Mouse (Mus musculus) forebrain, embryonic 15.5 days (tissue): Measurements from ENCODE around the gene Sipa1l2. TPM values are rescaled to one million over a fixed set of nuclear protein-coding genes. Genes with fewer than 3 reads are reported as not detected.

Source experiments
- ATAC-seq: fragments of 200-750 bp; cut with Nextera tagmentation; replicated peaks from 2 replicates; pipeline ENCODE4 v1.8.0; 2017; ENCODE audit warnings: mild to moderate bottlenecking, moderate TSS enrichment, moderate library complexity
- H3K27ac ChIP-seq: fragments of 300-500 bp; sonication (generic); replicated peaks from 2 replicates; pipeline ENCODE4 v1.5.1; 2015; ENCODE audit warnings: mild to moderate bottlenecking, inconsistent platforms
- H3K27me3 ChIP-seq: fragments of 300-500 bp; sonication (generic); 2 replicates; pipeline ENCODE4 v1.6.1; 2015; ENCODE audit warnings: inconsistent platforms
- H3K36me3 ChIP-seq: fragments of 300-500 bp; sonication (generic); 2 replicates; pipeline ENCODE4 v1.6.1; 2015; ENCODE audit warnings: mild to moderate bottlenecking, inconsistent platforms
- H3K4me1 ChIP-seq: fragments of 300-500 bp; sonication (generic); 2 replicates; pipeline ENCODE4 v1.6.1; 2015; ENCODE audit warnings: inconsistent platforms
- H3K4me2 ChIP-seq: fragments of 300-500 bp; sonication (generic); replicated peaks from 2 replicates; pipeline ENCODE4 v1.6.1; 2015; ENCODE audit warnings: mild to moderate bottlenecking, inconsistent platforms
- H3K4me3 ChIP-seq: fragments of 300-500 bp; sonication (generic); 2 replicates; pipeline ENCODE4 v1.5.1; 2015; ENCODE audit warnings: mild to moderate bottlenecking, inconsistent platforms
- H3K9ac ChIP-seq: fragments of 300-500 bp; sonication (generic); replicated peaks from 2 replicates; pipeline ENCODE4 v1.6.1; 2015; ENCODE audit warnings: mild to moderate bottlenecking, inconsistent platforms
- H3K9me3 ChIP-seq: fragments of 300-500 bp; sonication (generic); 2 replicates; pipeline ENCODE4 v1.6.1; 2016; ENCODE audit warnings: inconsistent platforms
- WGBS: fragments of 180-500 bp; shearing (Covaris S2); methylation state at CpG from one replicate; pipeline ENCODE4 v1.1.7; 2015; ENCODE audit warnings: mixed read lengths; 5-methylcytosine and 5-hydroxymethylcytosine counted together
- polyA plus RNA-seq: library from polyadenylated mRNA; unstranded; fragments of >200 nt; fragmentation: Nextera tagmentation; extraction: Ambion mirVana; gene quantifications from 2 replicates; pipeline ENCODE4 v1.2.1, GENCODE M21; 2015

Sipa1l2 gene
- polyA plus RNA-seq, 1 experiment from 2014 or later = 32.0 TPM

- Histone ChIP-seq H3K4me2 (no peak overlapping the region), H3K4me3 (no peak overlapping the region), H3K36me3 (no peaks in the 10 kb centered on the region), H3K9me3 (no peaks in the 10 kb centered on the region), H3K27me3 (no peaks in the 10 kb centered on the region), H3K4me1 (peaks cover 32% of the 10 kb centered on the region), H3K27ac (no peak overlapping the region), H3K9ac (no peak overlapping the region)
- no peak for ATAC-seq
- WGBS = 91% methylated on average over 8 of the region's 8 CpGs
Observed at GRCm38 (mm10) chr8:125503808-125504207, 65.8 kb downstream of the Sipa1l2 start.

DNA sequence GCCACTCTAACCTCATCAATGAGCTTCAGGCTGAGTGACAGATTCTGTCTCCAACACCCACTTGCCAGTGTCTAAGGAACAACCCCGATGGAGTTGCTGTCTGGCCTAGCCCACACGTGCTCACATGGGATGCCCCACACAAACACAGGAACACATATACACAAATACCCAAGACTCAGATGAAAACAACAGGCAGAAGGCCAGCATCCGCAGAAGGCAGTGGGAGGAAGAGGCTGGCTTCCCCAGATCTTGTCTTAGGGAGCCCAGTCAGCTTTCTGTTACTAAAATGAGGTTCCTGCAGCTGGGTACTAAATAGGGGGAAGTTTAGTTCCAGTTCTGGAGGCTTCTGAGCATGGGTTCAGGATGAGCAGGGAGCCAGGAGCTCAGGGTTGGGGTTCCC lies 66.8 kb downstream of the Sipa1l2 start:
- Histone ChIP-seq H3K27ac (no peak overlapping the region), H3K36me3 (no peaks in the 10 kb centered on the region), H3K9me3 (no peaks in the 10 kb centered on the region), H3K27me3 (no peaks in the 10 kb centered on the region), H3K9ac (no peak overlapping the region), H3K4me3 (no peak overlapping the region), H3K4me1 (peaks cover 32% of the 10 kb centered on the region), H3K4me2 (no peak overlapping the region)
- WGBS = 90% methylated on average over 3 of the region's 3 CpGs
- ATAC-seq = no peak

DNA sequence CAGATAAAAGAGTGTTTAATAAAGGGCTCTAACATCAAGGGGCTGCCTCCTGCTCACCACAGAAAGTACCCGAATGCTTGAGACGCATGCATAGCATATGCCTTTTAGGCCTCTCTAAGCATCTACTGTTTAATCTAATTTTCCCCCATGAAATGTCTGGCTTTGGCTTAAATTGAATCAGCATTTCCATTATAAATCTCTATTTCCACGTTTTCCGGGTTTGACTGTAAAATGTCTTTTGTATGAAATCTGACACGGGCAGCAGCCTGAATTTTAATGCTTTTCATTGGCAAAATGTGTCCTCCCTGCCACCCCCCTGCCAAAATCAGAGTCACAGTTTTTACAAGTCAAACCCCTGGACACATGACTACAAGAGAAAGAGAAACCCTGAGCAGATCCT lies 69.6 kb downstream of the Sipa1l2 start:
- H3K9me3 ChIP-seq = no peaks in the 10 kb centered on the region
- H3K4me2 ChIP-seq = no peak overlapping the region
- no peaks in the 10 kb centered on the region for H3K36me3 ChIP-seq
- no peak overlapping the region for H3K27ac ChIP-seq
- no peak for ATAC-seq
- no peak overlapping the region for H3K4me3 ChIP-seq
- no peak overlapping the region for H3K9ac ChIP-seq
- WGBS = 63% methylated on average over 5 of the region's 5 CpGs
- no peaks in the 10 kb centered on the region for H3K27me3 ChIP-seq
- H3K4me1 ChIP-seq = peaks cover 22% of the 10 kb centered on the region

DNA sequence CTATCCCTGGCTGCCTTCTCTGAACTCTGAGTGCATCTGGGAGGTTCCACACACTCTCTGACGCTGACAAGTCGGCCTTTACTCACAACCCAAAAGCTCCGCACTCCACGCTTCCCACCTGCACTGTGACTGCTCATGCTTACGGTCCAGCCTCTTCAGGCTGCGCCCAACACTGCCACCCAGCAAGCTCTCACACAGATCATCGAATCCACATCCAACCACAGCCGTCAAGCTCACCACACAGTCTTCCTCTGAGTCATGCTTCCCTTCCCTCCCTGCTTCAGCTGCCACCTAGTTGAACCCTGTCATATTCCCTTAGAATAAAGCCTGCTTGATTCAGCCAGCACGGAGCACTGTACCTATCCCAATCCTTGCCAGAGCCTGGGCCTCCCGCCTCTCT lies 71.1 kb downstream of the Sipa1l2 start:
- peaks cover 11% of the 10 kb centered on the region; the same call in 1 of the 2 replicates for H3K4me1 ChIP-seq
- no peak overlapping the region for H3K27ac ChIP-seq
- no peak for ATAC-seq
- no peak overlapping the region for H3K4me2 ChIP-seq
- 70% methylated on average over 10 of the region's 10 CpGs for WGBS
- no peak overlapping the region for H3K4me3 ChIP-seq
- H3K9ac ChIP-seq = no peak overlapping the region
- no peaks in the 10 kb centered on the region for H3K9me3 ChIP-seq
- H3K27me3 ChIP-seq = no peaks in the 10 kb centered on the region
- no peaks in the 10 kb centered on the region for H3K36me3 ChIP-seq

- Histone ChIP-seq H3K27me3 (no peaks in the 10 kb centered on the region), H3K27ac (no peak overlapping the region), H3K9me3 (no peaks in the 10 kb centered on the region), H3K4me3 (no peak overlapping the region), H3K36me3 (peaks cover 12% of the 10 kb centered on the region), H3K9ac (no peak overlapping the region), H3K4me1 (peaks cover 10% of the 10 kb centered on the region; the same call in 1 of the 2 replicates), H3K4me2 (no peak overlapping the region)
- 81% methylated on average over 2 of the region's 2 CpGs for WGBS
- no peak for ATAC-seq
Observed at GRCm38 (mm10) chr8:125495545-125495944, 74.1 kb downstream of the Sipa1l2 start.

- 50% methylated on average over 6 of the region's 6 CpGs for WGBS
Observed at GRCm38 (mm10) chr8:125493254-125493815, 76.3 kb downstream of the Sipa1l2 start.

DNA sequence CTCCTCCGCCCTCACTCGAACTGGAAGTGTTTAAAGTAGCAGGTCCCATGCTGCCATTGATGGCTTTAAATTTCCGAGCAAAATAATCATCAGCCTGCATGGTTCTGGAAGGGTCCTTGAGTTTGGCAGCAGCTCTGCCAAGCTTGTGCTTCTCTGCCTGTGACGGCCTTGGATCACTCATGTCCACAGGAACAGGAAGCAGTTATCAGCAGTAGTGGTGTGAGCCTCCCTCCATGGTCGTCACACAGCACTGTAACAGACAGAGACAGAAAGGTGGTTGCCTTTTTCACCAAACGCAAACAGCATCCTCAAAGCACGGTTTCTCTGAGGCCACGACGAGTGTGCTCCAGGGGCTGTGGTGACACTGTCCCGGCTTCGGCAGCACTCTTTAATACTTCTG lies 77.2 kb downstream of the Sipa1l2 start:
- Histone ChIP-seq H3K27me3 (no peaks in the 10 kb centered on the region), H3K4me2 (no peak overlapping the region), H3K4me3 (no peak overlapping the region), H3K27ac (no peak overlapping the region), H3K9me3 (no peaks in the 10 kb centered on the region), H3K36me3 (peaks cover 14% of the 10 kb centered on the region), H3K9ac (no peak overlapping the region), H3K4me1 (peaks cover 7% of the 10 kb centered on the region; the same call in 1 of the 2 replicates)
- ATAC-seq = no peak
- WGBS = 77% methylated on average over 11 of the region's 11 CpGs

More at GRCm38 (mm10) chr8:125493254-125493815, 76.3 kb downstream of the Sipa1l2 start:
- H3K27ac ChIP-seq = no peak overlapping the region
- H3K9me3 ChIP-seq = no peaks in the 10 kb centered on the region
- ATAC-seq = no peak
- H3K36me3 ChIP-seq = peaks cover 14% of the 10 kb centered on the region
- no peak overlapping the region for H3K4me3 ChIP-seq
- no peaks in the 10 kb centered on the region for H3K27me3 ChIP-seq
- H3K4me1 ChIP-seq = peaks cover 7% of the 10 kb centered on the region; the same call in 1 of the 2 replicates
- no peak overlapping the region for H3K9ac ChIP-seq
- no peak overlapping the region for H3K4me2 ChIP-seq

- WGBS = 79% methylated on average over 1 of the region's 1 CpGs
- no peak overlapping the region for H3K4me2 ChIP-seq
Observed at GRCm38 (mm10) chr8:125488747-125489146, 80.9 kb downstream of the Sipa1l2 start.

GRCm38 (mm10) chr8:125485715-125486114 lies 83.9 kb downstream of the Sipa1l2 start:
- Histone ChIP-seq H3K4me1 (peaks cover 22% of the 10 kb centered on the region), H3K4me3 (no peak overlapping the region), H3K9me3 (no peaks in the 10 kb centered on the region), H3K36me3 (peaks cover 16% of the 10 kb centered on the region), H3K27ac (no peak overlapping the region), H3K27me3 (no peaks in the 10 kb centered on the region), H3K4me2 (no peak overlapping the region), H3K9ac (no peak overlapping the region)
- 87% methylated on average over 3 of the region's 3 CpGs for WGBS
- no peak for ATAC-seq

More at GRCm38 (mm10) chr8:125488747-125489146, 80.9 kb downstream of the Sipa1l2 start:
- H3K27ac ChIP-seq = no peak overlapping the region
- H3K4me3 ChIP-seq = no peak overlapping the region
- peaks cover 14% of the 10 kb centered on the region for H3K36me3 ChIP-seq
- no peaks in the 10 kb centered on the region for H3K27me3 ChIP-seq
- no peak for ATAC-seq
- H3K4me1 ChIP-seq = peaks cover 20% of the 10 kb centered on the region
- H3K9me3 ChIP-seq = no peaks in the 10 kb centered on the region
- H3K9ac ChIP-seq = no peak overlapping the region

- Histone ChIP-seq H3K27ac (peak overlapping the region; percentile 60), H3K9me3 (no peaks in the 10 kb centered on the region), H3K4me3 (no peak overlapping the region), H3K4me2 (no peak overlapping the region), H3K4me1 (peaks cover 22% of the 10 kb centered on the region), H3K36me3 (peaks cover 19% of the 10 kb centered on the region), H3K27me3 (no peaks in the 10 kb centered on the region), H3K9ac (no peak overlapping the region)
- peak; percentile 62 for ATAC-seq
- WGBS = 8% methylated on average over 7 of the region's 7 CpGs
Observed at GRCm38 (mm10) chr8:125484530-125485196, 84.9 kb downstream of the Sipa1l2 start.

DNA sequence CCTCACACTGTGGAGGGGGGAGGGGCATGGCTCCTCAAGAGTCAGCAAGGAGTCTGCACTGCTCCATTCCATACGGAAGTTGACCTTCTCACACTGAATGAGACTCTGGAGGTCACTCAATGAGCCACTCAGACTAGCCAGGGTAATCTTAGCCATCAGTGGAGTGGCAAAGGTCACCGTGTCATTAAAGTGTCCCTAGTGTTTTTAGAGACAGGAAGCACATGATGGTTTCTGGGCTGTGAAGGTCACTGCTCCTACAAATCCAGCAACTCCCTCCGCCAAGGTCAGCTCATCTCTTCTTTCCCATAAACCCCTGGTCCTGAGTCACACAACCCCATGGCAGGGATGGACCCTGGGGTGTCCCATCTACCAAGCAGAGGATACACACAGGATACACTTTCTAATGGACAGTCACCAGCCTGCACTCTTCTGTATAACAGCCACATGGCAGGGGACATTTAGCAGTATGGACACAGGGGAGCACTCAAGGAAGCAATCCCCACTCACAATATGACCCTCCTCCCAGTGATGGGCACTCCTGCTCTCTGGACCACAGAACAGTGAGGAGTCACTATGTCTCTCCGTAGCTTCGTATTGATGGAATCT lies 87.0 kb downstream of the Sipa1l2 start:
- no peak overlapping the region for H3K4me3 ChIP-seq
- peaks cover 18% of the 10 kb centered on the region for H3K4me1 ChIP-seq
- no peak overlapping the region for H3K9ac ChIP-seq
- 95% methylated on average over 5 of the region's 5 CpGs for WGBS
- H3K27me3 ChIP-seq = no peaks in the 10 kb centered on the region
- no peak overlapping the region for H3K4me2 ChIP-seq
- peaks cover 25% of the 10 kb centered on the region for H3K36me3 ChIP-seq
- no peaks in the 10 kb centered on the region for H3K9me3 ChIP-seq
- ATAC-seq = no peak
- H3K27ac ChIP-seq = no peak overlapping the region

GRCm38 (mm10) chr8:125474876-125475275 lies 94.7 kb downstream of the Sipa1l2 start:
- Histone ChIP-seq H3K4me1 (peaks cover 15% of the 10 kb centered on the region), H3K9ac (no peak overlapping the region), H3K4me3 (no peak overlapping the region), H3K36me3 (peaks cover 24% of the 10 kb centered on the region), H3K27ac (peak overlapping the region; percentile 69), H3K9me3 (no peaks in the 10 kb centered on the region), H3K4me2 (no peak overlapping the region), H3K27me3 (no peaks in the 10 kb centered on the region)
- 34% methylated on average over 12 of the region's 12 CpGs for WGBS
- ATAC-seq = peak; percentile 55
